Mouse (Mus musculus) ovary, adult 10 weeks (tissue): ENCODE measurements around the gene Gm8362. TPM values are rescaled to one million over a fixed set of nuclear protein-coding genes. Genes with fewer than 3 reads are reported as not detected.

Experiments used
- polyA plus RNA-seq: library from polyadenylated mRNA; stranded (reverse); fragments of 350-450 nt; fragmentation: Illumina TruSeq; extraction: RNeasy Lipid Tissue Mini Kit (QIAGEN cat#74804); gene quantifications from one replicate; pipeline ENCODE4 v1.2.3, GENCODE M21; 2014

Gm8362 gene
- not detected for polyA plus RNA-seq

GRCm38 (mm10) chr14:6774311-6774710 is at the start of gene Gm8362:
Gene Gm8362, minus strand, starts transcription at chr14:6774411.

GRCm38 (mm10) chr14:6742232-6742631 is 32.0 kb downstream of the Gm8362 start, which contains the start of gene Gm3636:
Gene Gm3636, minus strand, starts transcription at chr14:6742332.

GRCm38 (mm10) chr14:6720151-6720550 is 54.1 kb downstream of the Gm8362 start, which contains the start of gene Gm8050:
Gene Gm8050, minus strand, starts transcription at chr14:6720251.

Other genes with a start within 250 kb of the Gm8362 start
- gene Gm8356, start 237.1 kb downstream of the Gm8362 start, polyA plus RNA-seq: not detected
- not detected for gene Gm3629, start 183.8 kb downstream of the Gm8362 start, polyA plus RNA-seq
- gene Gm3460, start 152.0 kb downstream of the Gm8362 start, polyA plus RNA-seq: not detected
- not detected for gene Gm10251, start 90.2 kb downstream of the Gm8362 start, polyA plus RNA-seq
- not detected for gene Gm8050, start 54.2 kb downstream of the Gm8362 start, polyA plus RNA-seq
- gene Gm3636, start 32.1 kb downstream of the Gm8362 start, polyA plus RNA-seq: 4.5 TPM
- gene Gm3642, start 65.9 kb upstream of the Gm8362 start, polyA plus RNA-seq: not detected
- gene Gm3667, start 115.6 kb upstream of the Gm8362 start, polyA plus RNA-seq: not detected
- gene Gm6356, start 199.4 kb upstream of the Gm8362 start, polyA plus RNA-seq: not detected